Mouse (Mus musculus) cerebellum, adult (tissue): ENCODE measurements around the gene Hist1h3e.
"Not testable (repeated sequence)": the region's sequence is repeated elsewhere in the genome, so short reads cannot be mapped to it uniquely, and the experiment has no call there.

Experiments
- ATAC-seq: cut with Nextera tagmentation; 2 replicates; pipeline ENCODE4 v1.9.2; 2017; ENCODE audit warnings: mild to moderate bottlenecking, moderate library complexity, mixed read lengths; ENCODE audit not compliant: insufficient number of reproducible peaks, low FRiP score, low TSS enrichment

Gene Hist1h3e

DNA sequence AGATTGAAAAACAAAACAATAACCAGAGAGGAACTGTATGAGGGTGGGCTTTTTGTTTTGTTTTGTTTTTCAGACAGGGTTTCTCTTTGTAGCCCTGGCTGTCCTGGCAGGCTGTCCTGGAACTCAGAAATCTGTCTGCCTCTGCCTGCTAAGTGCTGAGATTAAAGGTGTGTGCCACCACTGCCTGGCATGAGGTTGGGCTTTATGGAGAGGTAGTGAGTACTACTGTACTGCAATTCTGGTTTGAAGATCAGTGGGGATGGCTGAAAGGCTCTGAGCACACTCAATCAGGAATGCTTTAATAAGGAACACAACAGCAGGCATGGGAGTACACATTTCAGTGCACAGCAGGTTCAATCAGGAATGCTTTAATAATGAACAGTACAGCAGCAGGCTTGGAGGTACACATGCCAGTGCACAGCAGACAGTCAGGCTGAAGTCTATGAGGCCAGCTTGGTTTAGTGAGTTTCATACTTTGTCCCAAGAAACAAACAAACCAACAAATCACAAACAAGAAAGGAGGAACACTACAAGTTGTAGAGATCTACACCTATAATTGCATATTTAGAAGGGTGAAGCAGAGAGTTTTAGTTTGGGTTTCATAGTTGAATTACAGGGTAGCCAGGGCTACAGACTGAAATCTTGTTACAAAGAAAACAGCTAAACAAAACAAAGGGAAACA is 21.4 kb upstream of the Hist1h3e start:
- ATAC-seq, result no peak

DNA sequence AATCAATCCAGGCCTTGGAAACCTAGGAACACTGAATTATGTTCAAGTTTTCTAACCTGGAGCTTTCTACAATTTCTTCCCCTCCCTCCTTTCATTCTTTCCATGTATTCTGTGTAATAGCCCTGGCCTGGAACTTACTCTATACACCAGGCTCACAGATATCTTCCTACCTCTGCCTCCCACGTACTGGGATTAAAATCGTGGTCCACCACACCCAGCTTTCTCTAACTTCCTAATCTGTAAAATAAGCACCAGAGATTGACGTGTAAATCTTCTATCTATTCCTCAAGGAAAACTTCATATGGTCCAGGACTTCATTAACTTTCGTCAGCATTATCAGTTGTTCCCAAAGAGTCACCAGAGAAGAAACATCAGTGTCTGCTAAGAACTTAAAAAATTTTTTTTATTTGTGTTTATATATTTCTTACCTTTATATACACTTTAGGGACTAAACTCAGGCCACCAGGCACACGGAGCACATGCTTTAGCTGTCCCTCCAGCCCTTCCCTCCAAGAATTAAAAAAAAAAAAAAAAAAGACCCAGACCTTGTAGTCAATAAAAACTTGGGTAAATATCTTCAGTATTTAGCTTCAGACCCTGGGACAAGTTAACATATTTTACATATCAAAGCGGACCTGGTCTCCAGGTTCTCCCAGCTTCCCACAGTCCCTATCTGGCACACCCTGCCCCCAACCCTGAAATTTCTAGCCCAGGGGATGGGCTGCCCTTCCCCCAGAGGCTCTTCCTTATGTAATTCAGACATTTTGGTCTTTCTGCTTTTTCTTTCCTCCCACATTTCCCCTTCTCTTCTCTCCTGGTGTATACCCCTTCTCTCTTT is 20.3 kb upstream of the Hist1h3e start:
- no peak for ATAC-seq

DNA sequence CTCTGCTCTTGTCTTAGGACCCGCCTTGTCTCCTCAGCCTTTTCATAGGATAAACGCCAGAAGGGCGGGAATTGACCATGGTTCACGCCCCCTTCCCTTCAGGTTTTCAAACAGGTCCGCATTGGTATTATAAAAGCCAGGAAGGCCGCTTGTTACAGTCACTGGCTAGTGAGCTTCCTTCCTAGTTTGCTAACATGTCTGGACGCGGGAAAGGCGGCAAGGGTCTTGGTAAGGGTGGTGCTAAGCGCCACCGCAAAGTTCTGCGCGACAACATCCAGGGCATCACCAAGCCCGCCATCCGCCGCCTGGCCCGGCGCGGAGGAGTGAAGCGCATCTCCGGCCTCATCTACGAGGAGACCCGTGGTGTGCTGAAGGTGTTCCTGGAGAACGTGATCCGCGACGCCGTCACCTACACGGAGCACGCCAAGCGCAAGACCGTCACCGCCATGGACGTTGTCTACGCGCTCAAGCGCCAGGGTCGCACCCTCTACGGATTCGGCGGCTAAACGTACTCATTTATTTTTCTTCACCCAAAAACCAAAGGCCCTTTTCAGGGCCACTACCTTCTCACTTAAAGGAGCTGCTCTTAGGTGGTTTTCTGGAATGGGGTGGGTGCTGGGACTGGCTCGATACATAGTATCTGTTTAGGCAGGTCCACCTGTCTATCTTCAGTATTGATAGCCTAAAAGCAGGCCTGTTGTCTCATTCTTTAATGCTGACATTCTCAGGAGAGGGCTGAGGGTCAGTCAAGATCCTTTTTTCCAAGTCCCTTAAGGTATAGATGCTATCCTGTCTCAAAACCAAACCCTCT is 19.4 kb upstream of the Hist1h3e start, which contains the start of gene Hist1h4d:
Hist1h4d (plus strand) TSS at position 191 of the 811 bp plus-strand sequence.
- ATAC-seq, result peak; percentile 89

DNA sequence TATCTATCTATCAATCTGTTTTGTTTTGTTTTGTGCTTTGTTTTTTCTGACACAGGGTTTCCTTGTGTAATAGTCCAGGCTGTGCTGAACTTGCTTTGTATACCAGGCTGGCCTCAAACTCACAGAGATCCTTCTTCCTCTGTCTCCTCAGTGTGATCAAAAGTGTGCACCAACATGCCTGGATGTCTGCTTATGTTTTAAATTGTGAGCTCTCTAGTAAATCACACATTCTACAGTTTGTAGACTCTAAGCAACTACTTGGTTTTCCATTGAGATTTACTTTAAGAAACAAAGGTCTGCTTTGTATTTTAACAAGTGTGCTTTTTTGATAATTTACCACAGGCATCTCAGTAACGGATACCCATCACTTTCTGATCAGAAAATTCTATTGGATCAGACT is 15.7 kb upstream of the Hist1h3e start:
- ATAC-seq, result no peak

DNA sequence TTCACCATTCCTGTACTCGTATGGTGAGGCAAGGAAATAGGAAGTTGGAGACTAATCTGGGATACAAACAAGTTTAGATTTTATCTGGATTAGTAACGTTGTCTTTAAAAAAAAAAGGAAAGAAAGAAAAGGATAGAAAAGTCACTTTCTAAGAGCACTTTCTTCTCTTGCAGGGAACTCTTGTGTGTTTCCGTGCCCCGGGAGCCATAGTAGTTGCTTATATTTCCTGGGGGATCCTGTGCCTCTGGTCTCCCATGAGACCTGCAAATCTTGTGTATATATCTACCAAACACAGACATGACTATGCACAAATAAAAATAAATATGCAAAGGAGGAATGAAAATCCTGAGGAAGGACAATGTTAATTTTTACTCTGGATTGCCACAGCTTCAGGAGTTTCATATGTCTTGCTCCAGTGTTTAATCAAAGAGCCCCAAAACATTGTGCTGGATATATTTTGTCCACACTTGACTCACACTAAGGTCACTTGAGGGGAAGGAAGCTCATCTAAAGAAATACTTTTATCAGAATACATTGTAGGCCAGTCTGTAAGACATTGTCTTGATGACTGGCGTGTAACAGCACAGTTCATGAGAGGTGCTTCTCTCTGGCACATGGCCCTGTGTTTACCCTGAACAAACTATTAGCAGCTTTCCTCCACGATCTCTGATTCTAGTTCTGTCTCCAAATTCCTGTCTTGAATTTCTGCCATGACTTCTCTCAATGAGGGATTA is 14.9 kb upstream of the Hist1h3e start:
- ATAC-seq, result no peak

DNA sequence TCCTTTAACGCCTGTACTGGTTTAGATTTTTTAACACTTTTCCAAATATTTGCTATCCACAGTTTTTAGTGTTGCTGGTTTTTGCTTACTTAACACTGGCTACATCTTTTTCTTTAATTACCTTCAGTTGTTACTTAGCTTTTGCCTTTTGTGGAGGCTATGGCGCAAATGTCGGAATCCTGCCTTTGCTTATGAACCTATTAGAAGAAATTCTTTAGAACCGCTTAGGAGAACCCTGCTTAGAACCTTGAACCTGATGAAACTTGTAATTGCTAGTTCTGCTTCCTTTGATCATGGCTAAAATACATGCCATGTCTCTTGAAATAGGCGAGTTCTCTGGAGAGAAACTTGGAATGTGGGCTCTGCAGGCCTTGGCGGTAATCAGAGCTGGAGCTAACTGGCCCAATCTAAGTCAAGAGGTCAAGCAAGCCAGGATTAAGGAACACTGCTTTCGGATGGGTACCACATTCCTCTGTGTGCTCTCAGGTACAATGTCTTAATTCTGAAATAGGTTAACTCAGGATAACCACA is 14.2 kb upstream of the Hist1h3e start:
- no peak for ATAC-seq

DNA sequence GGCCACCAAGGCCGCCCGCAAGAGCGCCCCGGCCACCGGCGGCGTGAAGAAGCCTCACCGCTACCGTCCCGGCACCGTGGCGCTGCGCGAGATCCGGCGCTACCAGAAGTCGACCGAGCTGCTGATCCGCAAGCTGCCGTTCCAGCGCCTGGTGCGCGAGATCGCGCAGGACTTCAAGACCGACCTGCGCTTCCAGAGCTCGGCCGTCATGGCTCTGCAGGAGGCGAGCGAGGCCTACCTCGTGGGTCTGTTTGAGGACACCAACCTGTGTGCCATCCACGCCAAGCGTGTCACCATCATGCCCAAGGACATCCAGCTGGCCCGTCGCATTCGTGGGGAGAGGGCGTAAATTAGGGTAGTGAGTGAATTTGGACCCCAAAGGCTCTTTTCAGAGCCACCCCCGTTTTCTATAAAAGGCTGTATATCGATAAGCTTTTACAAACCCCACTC is 13.7 kb upstream of the Hist1h3e start:
- not testable (repeated sequence) for ATAC-seq

DNA sequence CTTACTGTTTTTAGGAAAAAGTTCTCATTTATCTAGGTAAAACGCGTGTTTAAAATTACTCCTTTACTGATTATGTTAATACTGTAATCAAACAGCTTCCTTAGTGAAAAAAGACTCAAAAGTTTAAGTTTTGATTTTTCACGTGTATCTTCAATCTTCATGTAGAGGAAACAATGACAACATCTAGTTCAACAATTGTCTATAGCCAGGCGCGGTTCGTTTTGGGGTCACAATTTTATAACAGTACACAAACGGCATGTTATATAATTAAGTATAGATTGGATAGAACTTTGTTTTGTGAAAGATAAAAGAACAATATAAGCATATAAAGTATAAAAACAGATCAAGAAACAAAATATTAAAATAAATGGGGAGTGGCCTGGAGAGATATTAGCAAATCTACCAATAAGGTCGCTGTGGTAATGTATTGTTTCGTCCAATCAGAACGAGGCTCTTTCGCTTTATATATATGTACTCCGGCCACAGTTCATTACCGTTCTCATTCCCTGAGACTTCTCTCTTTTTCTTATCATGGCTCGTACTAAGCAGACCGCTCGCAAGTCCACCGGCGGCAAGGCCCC is 13.2 kb upstream of the Hist1h3e start, which contains the start of gene Hist1h3d:
Hist1h3d (plus strand) TSS at position 493 of the 581 bp plus-strand sequence.
- no peak for ATAC-seq

DNA sequence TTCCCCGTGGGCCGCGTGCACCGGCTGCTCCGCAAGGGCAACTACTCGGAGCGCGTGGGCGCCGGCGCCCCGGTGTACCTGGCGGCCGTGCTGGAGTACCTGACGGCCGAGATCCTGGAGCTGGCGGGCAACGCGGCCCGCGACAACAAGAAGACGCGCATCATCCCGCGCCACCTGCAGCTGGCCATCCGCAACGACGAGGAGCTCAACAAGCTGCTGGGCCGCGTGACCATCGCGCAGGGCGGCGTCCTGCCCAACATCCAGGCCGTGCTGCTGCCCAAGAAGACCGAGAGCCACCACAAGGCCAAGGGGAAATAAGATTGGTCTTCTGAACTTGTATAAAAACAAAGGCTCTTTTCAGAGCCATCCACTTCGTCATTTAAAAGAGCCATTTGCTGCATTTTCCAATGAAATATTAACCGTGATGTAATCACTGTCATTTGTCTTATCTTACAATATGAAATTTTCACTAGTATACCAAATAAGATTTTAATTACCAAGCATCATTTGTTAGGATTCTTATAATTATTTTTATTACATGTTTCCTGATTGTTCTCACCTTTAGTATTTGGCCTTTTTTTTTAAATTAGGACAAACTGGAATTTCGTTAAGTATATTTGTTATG is 12.5 kb upstream of the Hist1h3e start:
- ATAC-seq, result not testable (repeated sequence)

DNA sequence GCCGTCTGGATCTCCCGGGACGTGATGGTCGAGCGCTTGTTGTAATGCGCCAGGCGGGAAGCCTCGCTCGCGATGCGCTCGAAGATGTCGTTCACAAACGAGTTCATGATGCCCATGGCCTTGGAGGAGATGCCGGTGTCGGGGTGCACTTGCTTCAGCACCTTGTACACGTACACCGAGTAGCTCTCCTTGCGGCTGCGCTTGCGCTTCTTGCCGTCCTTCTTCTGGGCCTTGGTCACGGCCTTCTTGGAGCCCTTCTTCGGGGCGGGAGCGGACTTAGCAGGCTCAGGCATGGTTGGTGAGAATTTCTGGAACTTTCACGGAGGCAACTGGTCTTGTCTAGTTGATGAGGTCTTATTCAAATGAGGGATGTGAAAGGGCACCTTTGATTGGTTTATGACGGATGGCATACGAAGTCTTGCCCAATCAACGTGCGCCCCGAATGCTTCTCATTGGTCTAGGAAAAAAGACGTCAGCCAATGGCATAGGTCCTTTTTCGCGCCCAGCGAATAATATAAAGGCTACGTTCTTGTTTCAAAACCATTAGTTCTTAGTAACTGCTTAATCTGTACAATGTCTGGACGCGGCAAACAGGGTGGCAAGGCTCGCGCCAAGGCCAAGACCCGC is 11.8 kb upstream of the Hist1h3e start, which contains the start of the genes Hist1h2bf and Hist1h2ad:
Hist1h2bf (minus strand) TSS at position 299 of the 627 bp plus-strand sequence.
Hist1h2ad (plus strand) TSS at position 484 of the 627 bp plus-strand sequence.
- ATAC-seq, result peak; percentile 90

DNA sequence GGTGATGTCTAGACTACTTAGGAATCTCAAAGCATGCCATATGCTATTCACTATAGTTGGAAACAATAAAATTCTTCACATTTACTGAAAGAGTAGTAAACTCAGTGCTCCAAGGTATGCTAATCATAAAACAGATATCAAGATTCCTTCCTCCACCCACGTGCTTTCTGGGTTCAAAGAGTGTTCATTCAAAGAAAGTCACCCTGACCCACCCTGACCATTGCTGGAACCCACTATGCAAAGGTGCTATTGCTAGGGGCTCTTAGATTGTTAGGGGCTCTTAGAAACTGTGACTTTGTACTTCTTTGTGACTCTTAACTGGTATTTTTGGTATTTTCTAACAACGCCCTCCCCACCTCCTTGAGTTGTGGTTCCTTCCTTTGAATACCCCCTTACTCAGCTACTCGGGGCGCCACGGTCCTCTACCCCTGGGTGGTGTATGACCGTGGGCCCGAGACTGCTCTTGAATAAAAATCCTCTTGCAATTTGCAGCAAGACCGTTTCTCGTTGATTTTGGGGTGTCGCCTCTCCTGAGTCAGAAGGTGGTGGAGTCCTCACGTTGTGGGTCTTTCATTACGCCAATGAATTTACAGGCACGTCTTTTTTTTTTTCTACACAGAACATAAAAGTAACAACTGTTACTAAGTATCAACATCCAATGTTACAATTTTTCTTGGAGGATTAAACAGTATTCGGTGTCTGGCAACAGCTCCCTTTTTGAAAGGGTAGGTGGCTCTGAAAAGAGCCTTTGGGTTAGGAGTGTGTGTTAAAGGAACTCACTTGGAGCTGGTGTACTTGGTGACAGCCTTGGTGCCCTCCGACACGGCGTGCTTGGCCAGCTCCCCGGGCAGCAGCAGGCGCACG is 11.1 kb upstream of the Hist1h3e start:
- not testable (repeated sequence) for ATAC-seq

DNA sequence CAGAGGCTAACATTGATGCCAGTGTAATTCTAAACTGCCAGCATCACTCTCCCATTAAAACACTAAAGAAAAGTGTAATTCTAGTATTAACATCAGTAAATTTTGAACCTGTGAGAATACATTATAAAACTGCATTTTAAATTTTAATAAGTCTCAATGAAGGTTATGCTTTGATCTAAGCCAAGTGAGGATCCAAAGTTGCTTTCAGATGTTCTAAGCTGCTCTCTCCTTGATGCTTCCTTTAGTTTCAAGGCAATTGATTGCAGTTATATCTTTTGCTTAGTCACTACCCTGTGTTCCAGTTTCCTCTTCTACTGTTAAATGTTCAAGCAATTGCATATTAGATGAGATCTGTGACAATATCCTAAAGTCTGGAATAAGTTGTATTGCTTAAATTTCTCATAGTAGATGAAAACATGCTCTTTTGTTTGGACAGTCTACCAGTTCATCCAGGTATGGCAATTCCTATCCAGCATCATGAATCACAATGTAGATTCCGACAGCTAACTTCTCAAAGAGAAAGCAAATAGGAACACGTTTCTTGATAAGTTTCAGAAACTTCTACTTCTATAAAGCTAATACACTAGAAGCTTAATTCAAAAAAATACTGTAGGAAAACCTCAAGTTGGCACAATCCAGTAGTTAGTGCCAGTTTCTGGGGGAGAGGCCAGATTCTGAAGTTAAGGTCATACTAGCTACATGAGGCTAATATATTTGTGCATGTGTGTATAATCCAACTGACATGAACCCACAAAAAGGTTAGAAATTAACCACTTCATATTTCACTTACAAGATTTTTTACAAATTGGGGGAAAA is 10.3 kb upstream of the Hist1h3e start:
- no peak for ATAC-seq

DNA sequence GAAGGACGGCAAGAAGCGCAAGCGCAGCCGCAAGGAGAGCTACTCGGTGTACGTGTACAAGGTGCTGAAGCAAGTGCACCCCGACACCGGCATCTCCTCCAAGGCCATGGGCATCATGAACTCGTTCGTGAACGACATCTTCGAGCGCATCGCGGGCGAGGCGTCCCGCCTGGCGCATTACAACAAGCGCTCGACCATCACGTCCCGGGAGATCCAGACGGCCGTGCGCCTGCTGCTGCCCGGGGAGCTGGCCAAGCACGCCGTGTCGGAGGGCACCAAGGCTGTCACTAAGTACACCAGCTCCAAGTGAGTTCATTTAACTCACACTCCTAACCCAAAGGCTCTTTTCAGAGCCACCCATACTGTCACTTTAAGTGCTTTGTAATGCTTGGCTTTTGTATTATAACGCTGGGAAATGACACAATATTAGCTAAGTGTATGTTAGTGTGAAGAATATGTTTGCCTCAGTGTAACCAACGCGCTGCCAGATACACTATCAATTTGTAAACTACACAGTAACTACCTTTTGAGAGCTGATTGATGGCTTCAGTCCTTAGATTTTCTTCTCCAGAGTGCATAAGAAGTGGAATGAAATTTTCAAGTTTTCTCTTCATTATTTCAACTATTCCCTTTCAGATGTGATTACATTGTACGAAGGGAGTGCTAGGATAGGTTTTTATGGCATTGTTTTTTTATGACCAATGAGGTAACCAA is 9.5 kb upstream of the Hist1h3e start:
- ATAC-seq, result not testable (repeated sequence)

DNA sequence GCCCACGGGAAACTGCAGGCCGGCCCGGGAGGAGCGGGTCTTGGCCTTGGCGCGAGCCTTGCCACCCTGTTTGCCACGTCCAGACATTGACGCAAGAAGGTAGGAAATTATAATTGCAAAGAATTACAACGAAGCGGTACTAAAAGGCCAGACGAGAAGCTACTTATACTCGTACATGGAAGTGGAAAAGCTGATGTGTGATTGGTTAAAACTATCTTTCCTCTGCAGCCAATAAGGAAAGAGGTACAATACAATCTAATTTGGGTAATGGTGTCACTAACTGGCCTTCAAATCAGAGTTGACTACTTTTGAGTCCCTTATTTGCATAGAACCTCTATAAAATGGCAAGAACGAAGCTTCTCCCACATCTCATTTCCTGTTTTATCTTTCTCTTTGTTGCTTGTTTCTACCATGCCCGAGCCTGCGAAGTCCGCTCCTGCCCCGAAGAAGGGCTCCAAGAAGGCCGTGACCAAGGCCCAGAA is 8.9 kb upstream of the Hist1h3e start, which contains the start of the genes Hist1h2ae and Hist1h2bg:
Hist1h2ae (minus strand) TSS at position 199 of the 482 bp plus-strand sequence.
Hist1h2bg (plus strand) TSS at position 375 of the 482 bp plus-strand sequence.
- ATAC-seq, result peak; percentile 97

DNA sequence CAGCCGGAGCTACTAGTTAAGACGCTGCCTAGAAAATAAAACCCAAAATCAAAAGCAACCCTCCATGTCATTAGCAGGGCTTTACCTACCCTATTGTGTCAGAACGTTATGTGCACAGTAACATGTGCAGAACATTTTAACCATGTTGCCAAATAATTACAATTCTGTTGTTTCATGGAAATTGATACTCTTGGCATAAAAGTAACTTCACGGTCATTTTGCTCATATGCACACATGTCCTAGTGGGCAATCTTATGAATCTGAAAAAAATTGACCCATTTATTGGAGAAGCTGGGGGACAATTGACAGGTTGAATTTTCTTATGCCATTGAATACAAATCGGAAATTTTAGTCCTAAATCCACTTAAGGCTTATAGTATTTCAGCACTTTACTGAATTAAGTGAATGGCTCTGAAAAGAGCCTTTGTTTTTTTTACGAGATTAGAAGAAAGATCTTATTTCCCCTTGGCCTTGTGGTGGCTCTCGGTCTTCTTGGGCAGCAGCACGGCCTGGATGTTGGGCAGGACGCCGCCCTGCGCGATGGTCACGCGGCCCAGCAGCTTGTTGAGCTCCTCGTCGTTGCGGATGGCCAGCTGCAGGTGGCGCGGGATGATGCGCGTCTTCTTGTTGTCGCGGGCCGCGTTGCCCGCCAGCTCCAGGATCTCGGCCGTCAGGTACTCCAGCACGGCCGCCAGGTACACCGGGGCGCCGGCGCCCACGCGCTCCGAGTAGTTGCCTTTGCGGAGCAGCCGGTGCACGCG is 8.3 kb upstream of the Hist1h3e start:
- not testable (repeated sequence) for ATAC-seq
